Mouse (Mus musculus) liver, embryonic 12.5 days (tissue): ENCODE measurements around the gene Dctn3. TPM values are rescaled to one million over a fixed set of nuclear protein-coding genes. Genes with fewer than 3 reads are reported as not detected.

Experiments used
- ATAC-seq: fragments of 200-750 bp; cut with Nextera tagmentation; 2 replicates; pipeline ENCODE4 v1.8.0; 2017; ENCODE audit warnings: moderate number of reproducible peaks, mild to moderate bottlenecking, moderate library complexity
- H3K27ac ChIP-seq: fragments of 300-500 bp; sonication (generic); 2 replicates; pipeline ENCODE4 v1.5.1; 2016; ENCODE audit warnings: mild to moderate bottlenecking
- H3K27me3 ChIP-seq: fragments of 300-500 bp; sonication (generic); replicated peaks from 2 replicates; pipeline ENCODE4 v1.6.1; 2016; ENCODE audit warnings: mild to moderate bottlenecking, moderate library complexity
- H3K36me3 ChIP-seq: fragments of 300-500 bp; sonication (generic); 2 replicates; pipeline ENCODE4 v1.6.1; 2016; ENCODE audit warnings: mild to moderate bottlenecking, moderate library complexity
- H3K4me1 ChIP-seq: fragments of 300-500 bp; sonication (generic); 2 replicates; pipeline ENCODE4 v1.6.1; 2016
- H3K4me2 ChIP-seq: fragments of 300-500 bp; sonication (generic); 2 replicates; pipeline ENCODE4 v1.6.1; 2016; ENCODE audit warnings: mild to moderate bottlenecking, moderate library complexity
- H3K4me3 ChIP-seq: fragments of 300-500 bp; sonication (generic); 2 replicates; pipeline ENCODE4 v1.5.1; 2016; ENCODE audit warnings: mild to moderate bottlenecking, moderate library complexity
- H3K9ac ChIP-seq: fragments of 300-500 bp; sonication (generic); 2 replicates; pipeline ENCODE4 v1.6.1; 2016; ENCODE audit warnings: mild to moderate bottlenecking, moderate library complexity
- H3K9me3 ChIP-seq: fragments of 300-500 bp; sonication (generic); replicated peaks from 2 replicates; pipeline ENCODE4 v1.6.1; 2016; ENCODE audit warnings: mild to moderate bottlenecking, moderate library complexity
- WGBS: fragments of 180-500 bp; shearing (Covaris S2); methylation state at CpG from one replicate; pipeline ENCODE4 v1.1.7; 2016; ENCODE audit not compliant: insufficient replicate concordance; 5-methylcytosine and 5-hydroxymethylcytosine counted together
- polyA plus RNA-seq: library from polyadenylated mRNA; unstranded; fragments of >200 nt; fragmentation: Nextera tagmentation; extraction: Ambion mirVana; gene quantifications from 2 replicates; pipeline ENCODE4 v1.2.1, GENCODE M21; 2016

Dctn3 gene
- polyA plus RNA-seq, 1 experiment from 2014 or later: 92.2 TPM

- Histone ChIP-seq H3K9ac (peak within 1 kb of the TSS; percentile 31; the same call in 1 of the 2 replicates), H3K4me3 (peak within 1 kb of the TSS; percentile 34), H3K9me3 (no peaks in the 10 kb centered on the region), H3K36me3 (no peaks in the 10 kb centered on the region), H3K27me3 (peaks cover 85% of the 10 kb centered on the region), H3K4me2 (peak within 1 kb of the TSS; percentile 61), H3K4me1 (peaks cover 9% of the 10 kb centered on the region; the same call in 1 of the 2 replicates), H3K27ac (no peak within 1 kb of the TSS)
- WGBS: 2% methylated on average over 50 of the region's 50 CpGs
- ATAC-seq: no peak
These were observed 8.2 kb upstream of the Dctn3 start, which contains the start of gene Arid3c for GRCm38 (mm10) chr4:41731052-41731765. TSS of gene Arid3c (minus strand) at chr4:41731142.

GRCm38 (mm10) chr4:41726826-41727621, 4.1 kb upstream of the Dctn3 start:
- Histone ChIP-seq H3K27ac (no peak overlapping the region), H3K4me2 (no peak overlapping the region), H3K9me3 (no peaks in the 10 kb centered on the region), H3K4me3 (no peak overlapping the region), H3K36me3 (no peaks in the 10 kb centered on the region), H3K27me3 (peaks cover 85% of the 10 kb centered on the region), H3K9ac (no peak overlapping the region), H3K4me1 (peaks cover 24% of the 10 kb centered on the region)
- no peak for ATAC-seq
- 19% methylated on average over 20 of the region's 20 CpGs for WGBS

- Histone ChIP-seq H3K27ac (no peak overlapping the region), H3K27me3 (no peaks in the 10 kb centered on the region), H3K4me3 (no peak overlapping the region), H3K9ac (no peak overlapping the region), H3K9me3 (no peaks in the 10 kb centered on the region), H3K4me1 (peaks cover 27% of the 10 kb centered on the region), H3K36me3 (peaks cover 55% of the 10 kb centered on the region), H3K4me2 (no peak overlapping the region)
- no peak for ATAC-seq
- WGBS: 75% methylated on average over 6 of the region's 6 CpGs
These were observed 6.1 kb downstream of the Dctn3 start for GRCm38 (mm10) chr4:41716834-41717233.

- Histone ChIP-seq H3K9me3 (no peaks in the 10 kb centered on the region), H3K9ac (no peak overlapping the region), H3K4me1 (peaks cover 27% of the 10 kb centered on the region), H3K4me2 (no peak overlapping the region), H3K27me3 (no peaks in the 10 kb centered on the region), H3K27ac (no peak overlapping the region), H3K36me3 (peaks cover 67% of the 10 kb centered on the region), H3K4me3 (no peak overlapping the region)
- 82% methylated on average over 5 of the region's 5 CpGs for WGBS
- ATAC-seq: no peak
These were observed 7.4 kb downstream of the Dctn3 start for GRCm38 (mm10) chr4:41715596-41715995.

- Histone ChIP-seq H3K27me3 (no peaks in the 10 kb centered on the region), H3K36me3 (peaks cover 65% of the 10 kb centered on the region), H3K4me2 (no peak overlapping the region), H3K9me3 (no peaks in the 10 kb centered on the region), H3K4me3 (no peak overlapping the region), H3K27ac (no peak overlapping the region), H3K4me1 (peaks cover 27% of the 10 kb centered on the region), H3K9ac (no peak overlapping the region)
- ATAC-seq: no peak
- WGBS: 68% methylated on average over 8 of the region's 8 CpGs
These were observed 7.9 kb downstream of the Dctn3 start for GRCm38 (mm10) chr4:41715082-41715481.

- Histone ChIP-seq H3K4me2 (peak overlapping the region; percentile 92), H3K4me1 (peaks cover 27% of the 10 kb centered on the region), H3K36me3 (peaks cover 56% of the 10 kb centered on the region), H3K27ac (no peak overlapping the region), H3K27me3 (no peaks in the 10 kb centered on the region), H3K9me3 (no peaks in the 10 kb centered on the region), H3K9ac (no peak overlapping the region), H3K4me3 (peak overlapping the region; percentile 89)
- WGBS: 24% methylated on average over 8 of the region's 8 CpGs
- ATAC-seq: no peak
These were observed 8.7 kb downstream of the Dctn3 start for GRCm38 (mm10) chr4:41714276-41714675.

- H3K4me1 ChIP-seq: peaks cover 27% of the 10 kb centered on the region
- WGBS: under 1% methylated on average over 61 of the region's 61 CpGs
- peak; percentile 85 for ATAC-seq
- H3K4me3 ChIP-seq: peak within 1 kb of the TSS; percentile 89
- peaks cover 48% of the 10 kb centered on the region for H3K36me3 ChIP-seq
- H3K27ac ChIP-seq: peak within 1 kb of the TSS; percentile 74
- peak within 1 kb of the TSS; percentile 92 for H3K4me2 ChIP-seq
- no peaks in the 10 kb centered on the region for H3K9me3 ChIP-seq
- peak within 1 kb of the TSS; percentile 94 for H3K9ac ChIP-seq
- H3K27me3 ChIP-seq: no peaks in the 10 kb centered on the region; the same call in 1 of the 2 replicates
These were observed 9.5 kb downstream of the Dctn3 start, which contains the start of gene Rpp25l for GRCm38 (mm10) chr4:41713197-41714067. TSS of gene Rpp25l (minus strand) at chr4:41713534.

GRCm38 (mm10) chr4:41712421-41713196, 10.4 kb downstream of the Dctn3 start:
- H3K27me3 ChIP-seq: peaks cover 7% of the 10 kb centered on the region
- peaks cover 27% of the 10 kb centered on the region for H3K4me1 ChIP-seq
- H3K4me2 ChIP-seq: peak overlapping the region; percentile 92
- peak overlapping the region; percentile 94 for H3K9ac ChIP-seq
- H3K27ac ChIP-seq: peak overlapping the region; percentile 74
- peak overlapping the region; percentile 89 for H3K4me3 ChIP-seq
- WGBS: 38% methylated on average over 31 of the region's 31 CpGs
- H3K9me3 ChIP-seq: no peaks in the 10 kb centered on the region
- ATAC-seq: peak; percentile 50
- peaks cover 40% of the 10 kb centered on the region for H3K36me3 ChIP-seq

- Histone ChIP-seq H3K4me1 (peaks cover 27% of the 10 kb centered on the region), H3K27ac (no peak overlapping the region), H3K9ac (peak overlapping the region; percentile 94), H3K9me3 (no peaks in the 10 kb centered on the region), H3K4me3 (peak overlapping the region; percentile 89), H3K4me2 (peak overlapping the region; percentile 92), H3K36me3 (peaks cover 32% of the 10 kb centered on the region), H3K27me3 (peaks cover 14% of the 10 kb centered on the region)
- ATAC-seq: no peak
- WGBS: 83% methylated on average over 16 of the region's 16 CpGs
These were observed 11.1 kb downstream of the Dctn3 start for GRCm38 (mm10) chr4:41711705-41712375.

- no peak overlapping the region for H3K9ac ChIP-seq
- no peak overlapping the region for H3K4me3 ChIP-seq
- peaks cover 27% of the 10 kb centered on the region for H3K4me1 ChIP-seq
- H3K9me3 ChIP-seq: no peaks in the 10 kb centered on the region
- no peak overlapping the region for H3K4me2 ChIP-seq
- no peak for ATAC-seq
- no peak overlapping the region for H3K27ac ChIP-seq
- H3K27me3 ChIP-seq: peaks cover 30% of the 10 kb centered on the region
- 54% methylated on average over 4 of the region's 4 CpGs for WGBS
- H3K36me3 ChIP-seq: peaks cover 20% of the 10 kb centered on the region
These were observed 12.7 kb downstream of the Dctn3 start for GRCm38 (mm10) chr4:41710229-41710628.
